Mouse (Mus musculus) monocyte, adult 59 days (primary cell): ENCODE results near the gene Tnfsf9. TPM values are rescaled to one million over a fixed set of nuclear protein-coding genes. Genes with fewer than 3 reads are reported as not detected.

Experiments
- total RNA-seq, 2 experiments: library from RNA; stranded (reverse); gene quantifications; one replicate each; pipeline ENCODE4 v1.2.4; 2023

Tnfsf9 gene
- total RNA-seq: 10 to 100 TPM; 15.9 to 16.5 TPM

DNA sequence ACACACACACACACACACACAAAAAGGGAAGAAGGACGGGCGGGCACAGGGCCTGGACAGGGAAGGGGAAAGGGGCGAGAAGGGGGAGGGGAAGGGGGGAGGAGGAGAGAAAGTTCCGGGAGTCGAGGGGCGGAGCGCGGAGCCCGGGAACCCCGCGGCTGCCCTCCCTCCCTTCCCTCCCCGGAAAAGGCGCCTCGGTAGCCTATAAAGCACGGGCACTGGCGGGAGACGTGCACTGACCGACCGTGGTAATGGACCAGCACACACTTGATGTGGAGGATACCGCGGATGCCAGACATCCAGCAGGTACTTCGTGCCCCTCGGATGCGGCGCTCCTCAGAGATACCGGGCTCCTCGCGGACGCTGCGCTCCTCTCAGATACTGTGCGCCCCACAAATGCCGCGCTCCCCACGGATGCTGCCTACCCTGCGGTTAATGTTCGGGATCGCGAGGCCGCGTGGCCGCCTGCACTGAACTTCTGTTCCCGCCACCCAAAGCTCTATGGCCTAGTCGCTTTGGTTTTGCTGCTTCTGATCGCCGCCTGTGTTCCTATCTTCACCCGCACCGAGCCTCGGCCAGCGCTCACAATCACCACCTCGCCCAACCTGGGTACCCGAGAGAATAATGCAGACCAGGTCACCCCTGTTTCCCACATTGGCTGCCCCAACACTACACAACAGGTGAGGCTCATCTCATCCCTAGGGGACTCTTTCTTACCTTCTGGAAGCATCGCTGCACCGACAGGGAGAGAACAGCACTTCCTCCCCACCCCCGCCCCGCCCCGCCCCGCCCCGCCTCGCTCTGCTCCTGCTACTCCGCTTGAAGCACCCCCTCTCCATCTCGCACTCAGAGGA is at the start of gene Tnfsf9:
TSS of gene Tnfsf9 (plus strand) at position 145 of the 854 bp plus-strand sequence.

DNA sequence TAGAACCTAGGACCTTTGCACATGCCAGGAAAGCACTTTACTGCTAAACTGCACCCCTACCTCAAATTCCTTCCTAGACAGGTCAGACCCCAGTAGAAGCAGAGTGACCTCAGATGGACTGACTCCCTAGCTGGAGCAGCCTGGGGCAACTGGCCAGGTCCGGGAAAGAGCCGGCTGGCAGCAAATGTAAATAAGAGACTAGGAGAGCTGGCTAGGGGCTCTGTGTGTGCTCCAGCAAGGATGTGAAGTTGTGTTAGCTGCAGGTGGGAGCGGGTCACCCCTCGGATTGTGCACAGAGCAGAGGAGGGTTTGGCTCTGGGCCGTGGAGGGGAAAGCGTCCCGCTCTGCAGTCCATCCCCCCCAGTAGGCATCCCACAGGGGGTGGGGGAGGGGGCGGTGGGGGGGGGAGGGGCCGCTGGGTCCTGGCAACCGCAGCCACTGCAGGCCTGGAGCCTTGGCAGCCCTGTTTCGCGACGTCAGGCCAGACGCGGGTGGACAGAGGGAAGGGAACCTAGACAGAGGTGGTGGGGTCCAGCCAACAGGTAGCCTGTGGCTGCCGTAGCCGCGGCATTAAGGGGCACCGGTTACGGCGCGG is 46.1 kb upstream of the Tnfsf9 start, which contains the start of gene Crb3:
TSS of gene Crb3 (plus strand) at position 215 of the 595 bp plus-strand sequence.

DNA sequence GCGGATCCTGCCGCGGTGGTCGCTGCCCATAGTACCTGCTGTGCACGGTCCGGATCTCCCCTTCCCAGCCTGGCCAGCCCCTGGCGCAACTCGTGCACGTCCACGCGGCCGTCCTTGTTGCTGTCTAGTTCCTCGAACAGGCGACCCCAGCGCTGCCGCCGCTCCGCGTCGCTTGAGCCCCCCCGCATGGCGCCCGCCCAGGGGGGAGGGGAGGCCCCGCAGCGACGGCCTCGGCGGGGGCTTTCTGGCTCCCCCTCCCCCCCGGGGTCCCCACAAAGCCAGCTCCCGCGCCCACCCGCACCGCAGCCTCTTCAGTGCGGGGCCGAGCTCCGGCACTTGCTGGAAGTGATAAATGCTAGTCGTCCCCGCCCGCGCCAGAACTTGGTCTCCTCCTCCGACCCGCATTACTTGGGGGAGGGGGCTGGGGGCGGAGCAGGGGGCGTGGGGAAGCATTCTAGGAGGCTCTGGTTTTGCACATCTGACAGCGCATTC is 45.6 kb upstream of the Tnfsf9 start, which contains the start of gene Slc25a23:
TSS of gene Slc25a23 (minus strand) at position 378 of the 492 bp plus-strand sequence.

DNA sequence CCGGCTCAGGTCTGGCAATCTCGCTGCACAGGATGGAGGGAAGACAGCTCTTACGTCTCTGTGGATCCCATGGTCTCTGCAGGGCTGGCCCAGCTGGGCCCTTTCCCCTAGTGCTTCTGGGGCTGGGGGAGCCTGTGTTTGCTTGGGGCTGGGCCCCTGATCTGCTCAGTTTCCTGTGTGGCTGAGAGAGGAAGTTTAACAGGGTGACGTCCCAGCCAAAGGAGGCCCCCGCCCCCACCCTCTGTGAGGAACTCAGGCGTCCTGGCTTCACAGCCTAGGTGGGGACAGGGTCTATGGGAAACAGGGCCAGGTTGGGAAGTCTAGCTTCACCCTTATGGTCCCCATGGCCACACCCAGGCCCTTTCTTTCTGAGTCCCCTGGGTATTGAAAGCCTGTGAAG is 26.8 kb upstream of the Tnfsf9 start, which contains the start of gene Dennd1c:
TSS of gene Dennd1c (minus strand) at position 179 of the 400 bp plus-strand sequence.

GRCm38 (mm10) chr17:57087049-57087832 is 17.9 kb upstream of the Tnfsf9 start, which contains the start of gene Tubb4a:
Gene Tubb4a (minus strand): TSS chr17:57087782.

GRCm38 (mm10) chr17:57148994-57149803 is 44.1 kb downstream of the Tnfsf9 start, which contains the start of gene Cd70:
Gene Cd70 (minus strand): TSS chr17:57149777.

Other genes starting within 250 kb of the Tnfsf9 start
- not detected for gene Acsbg2, start 230.9 kb upstream of the Tnfsf9 start, total RNA-seq
- under 1 TPM in 1 of 2 experiments, not detected in 1; 0.24 TPM for gene 1700061G19Rik, start 229.8 kb upstream of the Tnfsf9 start, total RNA-seq
- gene Mllt1, start 169.9 kb upstream of the Tnfsf9 start, total RNA-seq: 10 to 100 TPM; 27.3 to 28.0 TPM
- not detected for gene Acer1, start 123.2 kb upstream of the Tnfsf9 start, total RNA-seq
- 10 to 100 TPM; 12.6 to 19.9 TPM for gene Clpp, start 115.0 kb upstream of the Tnfsf9 start, total RNA-seq
- gene Alkbh7, start 108.0 kb upstream of the Tnfsf9 start, total RNA-seq: 10 to 100 TPM; 11.1 to 12.4 TPM
- gene Pspn, start 105.3 kb upstream of the Tnfsf9 start, total RNA-seq: 1 to 10 TPM in 1 of 2 experiments, not detected in 1; 1.6 TPM
- 10 to 100 TPM; 46.9 to 54.3 TPM for gene Gtf2f1, start 94.0 kb upstream of the Tnfsf9 start, total RNA-seq
- not detected for gene Gm17949, start 93.9 kb upstream of the Tnfsf9 start, total RNA-seq
- gene Khsrp, start 73.8 kb upstream of the Tnfsf9 start, total RNA-seq: 100 to 1,000 TPM in 1 of 2 experiments, 10 to 100 TPM in 1; 98.9 to 101 TPM
- gene Slc25a41, start 63.7 kb upstream of the Tnfsf9 start, total RNA-seq: not detected
- gene Crb3, start 46.2 kb upstream of the Tnfsf9 start, total RNA-seq: not detected
- 1 to 10 TPM; 4.1 to 5.2 TPM for gene Slc25a23, start 45.5 kb upstream of the Tnfsf9 start, total RNA-seq
- 100 to 1,000 TPM; 114 to 120 TPM for gene Dennd1c, start 26.8 kb upstream of the Tnfsf9 start, total RNA-seq
- gene Tubb4a, start 17.5 kb upstream of the Tnfsf9 start, total RNA-seq: not detected
- not detected for gene Cd70, start 44.5 kb downstream of the Tnfsf9 start, total RNA-seq
- gene Tnfsf14, start 88.9 kb downstream of the Tnfsf9 start, total RNA-seq: 1 to 10 TPM; 7.6 to 8.0 TPM
- 100 to 1,000 TPM; 192 to 277 TPM for gene C3, start 122.8 kb downstream of the Tnfsf9 start, total RNA-seq
- 10 to 100 TPM; 68.4 to 72.0 TPM for gene Gpr108, start 143.1 kb downstream of the Tnfsf9 start, total RNA-seq
- 10 to 100 TPM; 13.1 to 15.9 TPM for gene Trip10, start 144.1 kb downstream of the Tnfsf9 start, total RNA-seq
- 100 to 1,000 TPM; 176 to 191 TPM for gene Vav1, start 173.8 kb downstream of the Tnfsf9 start, total RNA-seq